Mouse (Mus musculus): ENCODE results near the gene Tpk1.

Gene Tpk1

DNA sequence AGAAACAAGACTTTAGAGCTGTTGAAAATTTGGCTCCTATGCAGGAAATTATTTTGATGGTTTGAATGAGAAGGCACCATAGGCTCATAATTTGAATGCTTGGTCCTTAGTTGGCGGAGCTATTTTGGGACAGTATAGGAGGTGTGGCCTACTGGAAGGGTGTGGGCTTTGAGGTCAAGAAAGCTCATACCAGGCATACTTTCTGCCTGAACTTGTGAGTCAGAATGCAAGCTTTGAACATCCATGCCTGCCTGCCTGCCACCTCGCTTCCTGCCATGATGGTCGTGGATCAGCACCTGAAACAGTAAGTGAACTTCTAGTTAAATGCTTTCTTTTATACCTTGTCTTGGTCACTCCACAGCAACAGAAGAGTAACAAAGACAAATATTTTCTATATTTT lies 283.8 kb downstream of the Tpk1 start:
- no peak for TF ChIP-seq GATA4 (IDR thresholded peaks at IDR 0.05; ENCODE audit: insufficient replicate concordance, low read length)

- TF ChIP-seq GATA4 (IDR thresholded peaks at IDR 0.05; ENCODE audit: insufficient replicate concordance, low read length): no peak
Measured at GRCm38 (mm10) chr6:43373206-43373605, 292.9 kb downstream of the Tpk1 start.

DNA sequence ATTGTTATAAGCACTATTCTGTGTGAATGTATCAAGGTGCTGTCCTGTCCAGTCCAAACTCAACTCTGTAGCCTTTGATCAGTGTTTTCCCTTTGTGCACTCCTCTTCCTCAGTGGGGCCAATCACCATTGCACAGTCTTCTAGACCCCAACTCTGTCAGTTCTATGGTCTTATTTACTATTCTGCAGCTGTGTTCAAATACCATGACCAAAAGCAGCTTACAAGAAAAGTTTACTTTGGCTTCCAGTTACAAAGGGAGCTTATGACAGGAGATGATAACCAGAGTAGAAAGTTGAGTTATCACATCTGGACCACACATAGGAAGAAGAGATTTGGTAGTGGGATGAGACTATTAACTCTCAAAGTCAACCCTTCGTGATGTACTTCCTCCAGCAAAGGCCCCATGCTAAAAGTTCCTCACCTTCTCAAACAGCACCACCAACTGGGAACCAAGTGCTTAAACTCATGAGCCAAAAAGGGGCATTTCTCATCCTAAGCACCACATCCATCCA lies 298.6 kb downstream of the Tpk1 start:
- TF ChIP-seq GATA4 (IDR thresholded peaks at IDR 0.05; ENCODE audit: insufficient replicate concordance, low read length): no peak

GRCm38 (mm10) chr6:43366952-43367351 lies 299.1 kb downstream of the Tpk1 start:
- TF ChIP-seq GATA4 (IDR thresholded peaks at IDR 0.05; ENCODE audit: insufficient replicate concordance, low read length): no peak

- no peak for TF ChIP-seq GATA4 (IDR thresholded peaks at IDR 0.05; ENCODE audit: insufficient replicate concordance, low read length)
Measured at GRCm38 (mm10) chr6:43363917-43364316, 302.2 kb downstream of the Tpk1 start.

DNA sequence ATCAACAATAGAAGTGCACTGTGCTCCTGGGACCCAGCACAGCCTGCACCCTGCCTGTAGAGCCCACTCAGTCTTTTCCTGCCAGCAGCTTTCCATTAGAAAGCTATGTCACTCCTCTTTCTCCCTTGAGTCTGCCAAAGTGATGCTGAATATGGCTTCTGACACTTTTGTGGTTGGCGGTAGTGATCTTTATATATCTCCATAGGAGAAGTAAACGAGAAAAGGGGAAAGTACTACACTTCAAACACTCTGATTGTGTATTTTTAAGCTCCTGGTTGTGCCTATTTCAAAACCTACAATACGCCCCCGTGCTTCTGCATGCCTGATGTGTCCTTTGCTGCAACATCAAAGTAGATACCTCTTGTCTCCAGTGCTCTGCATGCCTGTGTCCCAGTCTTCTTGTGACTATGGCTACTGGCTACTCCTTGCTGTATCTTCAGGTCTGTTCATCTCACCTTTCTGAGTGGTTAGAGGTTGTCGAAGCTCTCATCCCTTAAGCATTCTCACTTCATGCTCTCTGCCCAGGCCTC lies 302.7 kb downstream of the Tpk1 start:
- TF ChIP-seq GATA4 (IDR thresholded peaks at IDR 0.05; ENCODE audit: insufficient replicate concordance, low read length): no peak

GRCm38 (mm10) chr6:43361248-43361647 lies 304.8 kb downstream of the Tpk1 start:
- no peak for TF ChIP-seq GATA4 (IDR thresholded peaks at IDR 0.05; ENCODE audit: insufficient replicate concordance, low read length)

DNA sequence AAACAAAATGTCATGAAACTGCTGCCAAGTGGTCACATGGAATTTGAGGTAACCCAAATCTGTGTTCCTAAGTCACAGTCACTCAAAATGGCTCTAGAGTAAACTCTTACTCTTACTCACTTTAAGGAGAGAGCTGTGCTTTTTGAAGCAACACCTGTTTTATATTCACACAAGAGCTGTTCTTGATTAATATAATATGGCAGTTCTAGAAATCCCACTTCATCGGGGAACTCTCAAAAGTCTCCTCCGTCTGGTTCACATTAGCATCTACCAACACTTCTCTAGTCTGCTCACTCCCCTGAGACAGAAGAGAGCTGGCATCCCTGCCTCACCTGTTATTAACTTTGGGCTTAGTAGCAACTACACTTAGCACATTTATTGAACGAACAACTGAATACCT lies 305.9 kb downstream of the Tpk1 start:
- TF ChIP-seq GATA4 (IDR thresholded peaks at IDR 0.05; ENCODE audit: insufficient replicate concordance, low read length): no peak

- TF ChIP-seq GATA4 (IDR thresholded peaks at IDR 0.05; ENCODE audit: insufficient replicate concordance, low read length): no peak
Measured at GRCm38 (mm10) chr6:43354562-43355241, 311.4 kb downstream of the Tpk1 start.

DNA sequence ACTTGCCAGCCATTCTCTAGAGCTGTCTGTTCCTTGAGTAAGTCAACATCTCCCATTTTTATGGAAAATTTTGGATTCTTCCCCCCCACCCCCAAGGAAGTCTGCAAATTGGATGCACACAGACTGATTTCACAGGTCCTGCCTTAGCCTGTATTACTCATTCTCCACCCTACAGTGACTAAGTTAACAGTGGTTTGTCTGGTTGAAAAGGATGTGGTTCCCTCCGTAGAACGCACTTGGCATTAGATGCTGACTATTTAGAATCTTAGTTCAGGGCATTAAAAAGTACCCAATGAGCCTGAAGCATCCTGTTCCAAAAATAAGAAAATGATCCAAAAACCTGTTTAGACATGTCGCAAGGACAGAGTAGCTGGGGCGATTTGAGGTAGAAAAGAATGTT lies 312.6 kb downstream of the Tpk1 start:
- no peak for TF ChIP-seq GATA4 (IDR thresholded peaks at IDR 0.05; ENCODE audit: insufficient replicate concordance, low read length)

GRCm38 (mm10) chr6:43349083-43349482 lies 317.0 kb downstream of the Tpk1 start:
- no peak for TF ChIP-seq GATA4 (IDR thresholded peaks at IDR 0.05; ENCODE audit: insufficient replicate concordance, low read length)

DNA sequence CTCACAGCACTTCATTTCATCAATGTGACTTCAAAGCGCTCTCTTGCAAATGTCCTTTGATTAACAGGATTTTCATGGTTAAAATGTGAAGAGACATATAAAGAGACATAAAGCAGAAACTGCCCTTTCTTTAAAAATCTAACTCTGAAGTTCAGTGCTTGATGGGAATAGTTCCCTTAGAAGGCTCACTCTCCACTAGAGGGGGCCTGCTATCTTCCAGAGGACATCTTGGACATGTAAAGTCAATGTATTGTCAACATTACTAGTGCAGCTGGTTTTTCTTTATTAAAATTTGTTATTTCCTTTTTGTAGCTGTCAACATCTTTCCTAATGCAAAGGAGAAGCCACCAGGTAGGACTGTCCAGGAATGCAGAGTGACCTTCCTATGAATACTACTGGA lies 318.4 kb downstream of the Tpk1 start:
- no peak for TF ChIP-seq GATA4 (IDR thresholded peaks at IDR 0.05; ENCODE audit: insufficient replicate concordance, low read length)

- TF ChIP-seq GATA4 (IDR thresholded peaks at IDR 0.05; ENCODE audit: insufficient replicate concordance, low read length): no peak
Measured at GRCm38 (mm10) chr6:43343006-43343405, 323.1 kb downstream of the Tpk1 start.

GRCm38 (mm10) chr6:43342386-43342785 lies 323.7 kb downstream of the Tpk1 start:
- no peak for TF ChIP-seq GATA4 (IDR thresholded peaks at IDR 0.05; ENCODE audit: insufficient replicate concordance, low read length)

DNA sequence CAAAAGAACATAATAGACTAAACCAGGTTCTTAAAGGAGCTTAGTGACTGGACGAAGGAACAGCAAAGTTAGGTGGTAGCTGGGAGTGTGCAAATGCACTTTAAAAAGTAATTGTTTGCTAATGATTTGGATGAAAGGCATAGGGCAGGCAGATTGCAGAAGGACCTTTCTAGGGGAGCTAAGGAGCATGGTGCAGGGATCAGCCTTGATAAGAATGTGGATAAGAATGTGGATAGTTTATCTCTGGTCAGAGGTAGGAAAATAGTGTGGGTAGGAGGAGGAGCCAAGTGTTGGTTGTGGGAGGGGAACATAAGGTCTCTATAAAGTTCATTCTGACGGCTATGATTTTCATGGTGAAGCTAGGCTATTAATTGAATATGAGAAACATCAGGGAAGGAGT lies 327.3 kb downstream of the Tpk1 start:
- no peak for TF ChIP-seq GATA4 (IDR thresholded peaks at IDR 0.05; ENCODE audit: insufficient replicate concordance, low read length)

DNA sequence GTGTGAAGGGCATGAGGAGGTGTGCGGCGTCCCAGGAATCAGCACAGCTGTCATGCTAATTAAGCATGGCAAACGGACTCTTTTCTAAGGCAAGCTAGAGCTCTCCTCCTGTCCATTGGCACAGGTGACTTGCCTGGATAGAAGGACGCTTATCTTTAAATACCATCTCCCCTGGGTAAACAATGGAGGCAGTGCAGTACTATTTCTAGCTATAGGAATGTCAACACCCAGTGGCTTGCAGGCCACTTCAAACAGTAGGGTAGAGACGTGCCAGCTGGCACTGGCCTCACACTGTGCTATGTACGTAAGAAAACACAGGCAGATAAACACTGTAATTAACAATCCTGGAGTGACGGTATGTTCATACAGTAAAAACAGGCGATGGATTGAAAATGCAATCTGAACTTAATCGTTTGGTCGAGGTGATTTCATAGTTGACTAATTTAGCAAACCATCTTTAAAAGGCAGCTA lies 328.6 kb downstream of the Tpk1 start:
- TF ChIP-seq GATA4 (IDR thresholded peaks at IDR 0.05; ENCODE audit: insufficient replicate concordance, low read length): no peak

All from liver, adult (tissue).